In the genomic region with DNA sequence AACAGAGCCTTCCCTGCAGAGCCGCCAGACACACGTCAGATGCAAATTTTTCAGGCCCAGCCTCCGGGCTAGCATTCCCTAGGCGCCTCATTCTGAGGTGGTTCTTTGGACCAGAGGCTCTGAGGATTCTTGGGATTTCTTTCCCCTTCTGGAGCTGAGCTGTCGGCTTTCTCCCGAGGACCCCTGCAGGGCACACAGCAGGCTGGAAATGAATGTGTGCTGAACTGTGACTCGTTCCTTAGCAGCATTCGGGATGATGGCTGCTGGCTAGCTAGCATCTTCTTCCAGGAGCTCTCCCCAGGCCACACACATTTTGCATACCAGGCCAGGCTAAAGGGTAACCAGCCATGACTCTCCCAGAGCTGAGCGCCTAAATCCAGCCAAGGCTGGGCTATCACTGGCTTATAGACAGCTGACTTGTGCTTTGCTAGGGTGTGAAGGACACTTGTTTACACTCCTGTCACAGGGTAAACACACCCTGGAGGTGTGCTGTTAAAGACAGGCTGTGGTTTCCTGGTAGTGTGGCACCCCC, we compare ENCODE assay signal across 9 mouse cellular contexts. TPM values are rescaled to one million over a fixed set of nuclear protein-coding genes. Genes with fewer than 3 reads are reported as not detected.
A peak's percentile ranks its signal among the peaks of the same experiment; 100 is the strongest.
DNase-seq lines count a peak whose midpoint lies in the region; ATAC-seq and TF ChIP-seq lines count a peak whose summit lies in the region.
"Had no signal": no experiment of that assay in that cellular context is flagged by ENCODE, and none has a peak within 500 bp of the region (broad histone marks: within the 10 kb centered on the region; RNA-seq: fewer than 3 reads in every experiment).

No protein-coding gene starts in this region.

- no peaks in the 10 kb centered on the region for H3K36me3 ChIP-seq in ES-E14 (ENCODE audit: control insufficient read depth, insufficient read depth, low read length, poor library complexity, severe bottlenecking)
- no peaks in the 10 kb centered on the region for H3K36me3 ChIP-seq in intestine, embryonic 14.5 days (ENCODE audit: control insufficient read depth, insufficient read depth, low read length)
- H3K36me3 ChIP-seq: lung, embryonic 15.5 days had no signal

- TF ChIP-seq POLR2A in cerebellum, adult 2 months (IDR thresholded peaks at IDR 0.05; ENCODE audit: borderline replicate concordance, insufficient read depth, low read length): no peak

- no peak overlapping the region for H3K27ac ChIP-seq in cerebellum, adult 2 months (ENCODE audit: insufficient read depth, low read length)
- H3K27ac ChIP-seq in ES-E14 (ENCODE audit: insufficient read depth, low read depth, low read length, poor library complexity, severe bottlenecking): peak overlapping the region; percentile 64; the same call in 1 of the 2 replicates
- 0 out of 2 replicates have a peak overlapping the region, but pooled peaks have one; percentile 30 for H3K27ac ChIP-seq in intestine, embryonic 14.5 days (ENCODE audit: low read depth)
- H3K27ac ChIP-seq: lung, embryonic 15.5 days had no signal

- H3K9me3 ChIP-seq in ES-E14 (ENCODE audit: control insufficient read depth, insufficient read depth, low read depth, low read length): no peaks in the 10 kb centered on the region
- H3K9me3 ChIP-seq in intestine, embryonic 14.5 days (ENCODE audit: control insufficient read depth, low read length): no peaks in the 10 kb centered on the region
- H3K9me3 ChIP-seq: lung, embryonic 15.5 days had no signal

- no peak overlapping the region for H3K4me2 ChIP-seq in intestine, embryonic 14.5 days (ENCODE audit: low read length)
- H3K4me2 ChIP-seq: lung, embryonic 15.5 days had no signal

- WGBS in cerebellum, adult 2 months: 18% methylated on average over 9 of the region's 9 CpGs
- 21% methylated on average over 9 of the region's 9 CpGs for WGBS in intestine, embryonic 14.5 days

- TF ChIP-seq CTCF in cerebellum, adult 2 months (IDR thresholded peaks at IDR 0.05; ENCODE audit: borderline replicate concordance, insufficient read depth, low read depth, low read length): no peak

- in situ Hi-C loops in ES-E14 (cut with MboI; ENCODE audit: low sequenced_read_pairs in 2 of 2, unreplicated experiment in 2 of 2): no loop called here

- peaks cover 3% of the 10 kb centered on the region for H3K4me1 ChIP-seq in cerebellum, adult 2 months (ENCODE audit: control insufficient read depth, insufficient read depth, low read length)
- H3K4me1 ChIP-seq in ES-E14 (ENCODE audit: control insufficient read depth in 2 of 2, insufficient read depth in 2 of 2, low read length in 2 of 2, poor library complexity in 1 of 2): peaks cover 0 to 29% of the 10 kb centered on the region in 2 experiments; a peak in 2 of 4 replicates
- H3K4me1 ChIP-seq in intestine, embryonic 14.5 days (replicated peaks; ENCODE audit: control insufficient read depth, insufficient read depth, low read length): peaks cover 27% of the 10 kb centered on the region

- DNase-seq in cerebellum, postnatal 10 days: peak; percentile 28 to 47
- no peak for DNase-seq in cerebellum, adult 2 months
- peak; percentile 61 for DNase-seq in ES-E14 (ENCODE audit: low read depth, low spot score)
- no peak for DNase-seq in intestine, embryonic 14.5 days (ENCODE audit: low spot score)
- peak; percentile 29 for DNase-seq in mesoderm, embryonic 11.5 days (ENCODE audit: low read depth, low spot score)
- no peak for DNase-seq in gastrocnemius, postnatal 25 days
- DNase-seq in thymus, postnatal 36 days: no peak
- no peak for DNase-seq in gastrocnemius, postnatal 10 days

- no peak overlapping the region; the same call in 1 of the 2 replicates for H3K9ac ChIP-seq in ES-E14 (ENCODE audit: insufficient read depth, low read depth, low read length, poor library complexity, severe bottlenecking)
- no peak overlapping the region for H3K9ac ChIP-seq in intestine, embryonic 14.5 days (ENCODE audit: low read length)
- H3K9ac ChIP-seq: lung, embryonic 15.5 days had no signal

- ATAC-seq in intestine, embryonic 14.5 days (replicated peaks; ENCODE audit: low FRiP score, low TSS enrichment, low read depth): no peak

- H3K4me3 ChIP-seq in cerebellum, adult 2 months (replicated peaks; ENCODE audit: insufficient read depth, low read depth, low read length): no peak overlapping the region
- no peak overlapping the region for H3K4me3 ChIP-seq in ES-E14 (ENCODE audit: insufficient read depth in 1 of 2, low read depth in 1 of 2, low read length in 2 of 2, poor library complexity in 1 of 2, severe bottlenecking in 1 of 2)
- H3K4me3 ChIP-seq in intestine, embryonic 14.5 days (ENCODE audit: low read depth, low read length): no peak overlapping the region
- H3K4me3 ChIP-seq: lung, embryonic 15.5 days had no signal

- peaks cover 3% of the 10 kb centered on the region; the same call in 1 of the 2 replicates for H3K27me3 ChIP-seq in cerebellum, adult 2 months (ENCODE audit: control insufficient read depth, insufficient read depth, low read length)
- H3K27me3 ChIP-seq in intestine, embryonic 14.5 days (replicated peaks; ENCODE audit: control insufficient read depth, insufficient read depth, low read length): peaks cover 21% of the 10 kb centered on the region

TF ChIP-seq in ES-E14, 5 proteins besides CTCF, POLR2A, EP300 and RAD21:
- TF ChIP-seq ZNF384 (IDR thresholded peaks at IDR 0.05; ENCODE audit: low read depth, low read length) (no peak), ZC3H11A (IDR thresholded peaks at IDR 0.05; ENCODE audit: borderline replicate concordance, low read depth, low read length) (no peak), HCFC1 (IDR thresholded peaks at IDR 0.05; ENCODE audit: borderline replicate concordance, insufficient read depth, low read length) (no peak), MAFK (IDR thresholded peaks at IDR 0.05; ENCODE audit: insufficient read depth, low read depth, low read length) (no peak), CHD2 (IDR thresholded peaks at IDR 0.05; ENCODE audit: low read depth, low read length) (no peak)

RNA-seq across cellular contexts. Expression of a gene that starts 3.2 kb away (rescaled TPM):
- polyA plus RNA-seq in cerebellum, adult 2 months (2012; rRNA removed): 0.19 and 0.25 TPM in 2 replicates
- total RNA-seq in ES-E14 (2012; rRNA removed): 0.85 TPM in 2 replicates
- polyA plus RNA-seq in intestine, embryonic 14.5 days (2014; fragmentation: Nextera tagmentation; extraction: Ambion mirVana): 0.22 and 0.24 TPM in 2 replicates
- total RNA-seq in gastrocnemius, postnatal 25 days (2021): not detected
- total RNA-seq in gastrocnemius, postnatal 10 days (2021): not detected

RNA-seq across cellular contexts. Expression of a gene that starts 4.0 kb away (rescaled TPM):
- 0.11 and 0.13 TPM in 2 replicates for polyA plus RNA-seq in cerebellum, adult 2 months (2012; rRNA removed)
- 1.5 and 2.2 TPM in 2 replicates for total RNA-seq in ES-E14 (2012; rRNA removed)
- polyA plus RNA-seq in intestine, embryonic 14.5 days (2014; fragmentation: Nextera tagmentation; extraction: Ambion mirVana): 3.4 and 4.4 TPM in 2 replicates
- under 1 TPM; 0.49 to 0.59 TPM for total RNA-seq in gastrocnemius, postnatal 25 days (2021)
- under 1 TPM; 0.47 to 0.50 TPM for total RNA-seq in gastrocnemius, postnatal 10 days (2021)

RNA-seq across cellular contexts. Expression of a gene that starts 40.0 kb away (rescaled TPM):
- polyA plus RNA-seq in cerebellum, adult 2 months (2012; rRNA removed): 0.21 and 0.25 TPM in 2 replicates
- 10.7 and 12.2 TPM in 2 replicates for total RNA-seq in ES-E14 (2012; rRNA removed)
- 2.5 and 3.1 TPM in 2 replicates for polyA plus RNA-seq in intestine, embryonic 14.5 days (2014; fragmentation: Nextera tagmentation; extraction: Ambion mirVana)
- total RNA-seq in gastrocnemius, postnatal 25 days (2021): under 1 TPM in 1 of 2 experiments, not detected in 1; 0.43 TPM
- 1 to 10 TPM in 1 of 2 experiments, under 1 TPM in 1; 0.66 to 1.6 TPM for total RNA-seq in gastrocnemius, postnatal 10 days (2021)

RNA-seq across cellular contexts. Expression of a gene that starts 55.2 kb away (rescaled TPM):
- polyA plus RNA-seq in cerebellum, adult 2 months (2012; rRNA removed): 1.9 and 2.0 TPM in 2 replicates
- total RNA-seq in ES-E14 (2012; rRNA removed): not detected in 2 replicates
- polyA plus RNA-seq in intestine, embryonic 14.5 days (2014; fragmentation: Nextera tagmentation; extraction: Ambion mirVana): 0.32 and 0.37 TPM in 2 replicates
- under 1 TPM; 0.32 to 0.43 TPM for total RNA-seq in gastrocnemius, postnatal 25 days (2021)
- under 1 TPM; 0.47 TPM for total RNA-seq in gastrocnemius, postnatal 10 days (2021)

Comparison
In these comparisons a context has a peak if more than half of its experiments do, and no peak if none do; other contexts are left out.
1. DNase-seq: peak in cerebellum, postnatal 10 days (2 of 2), ES-E14 (single experiment) and mesoderm, embryonic 11.5 days (single experiment); none in cerebellum, adult 2 months (0 of 2), intestine, embryonic 14.5 days (single experiment), gastrocnemius, postnatal 25 days (single experiment), thymus, postnatal 36 days (0 of 2) and gastrocnemius, postnatal 10 days (single experiment).